Mouse (Mus musculus) heart, postnatal 0 days (tissue): Measurements from ENCODE around the gene Krt23.
A peak's percentile ranks its signal among the peaks of the same experiment; 100 is the strongest.

Experiments
- CTCF ChIP-seq: IDR thresholded peaks from 2 replicates; pipeline ENCODE4 v1.5.1; 2016; ENCODE audit warnings: antibody characterized with exemption, control low read depth, low read depth
- EP300 ChIP-seq: IDR thresholded peaks from 2 replicates; pipeline ENCODE4 v1.6.1; 2016; ENCODE audit warnings: antibody characterized with exemption, low read depth

DNA sequence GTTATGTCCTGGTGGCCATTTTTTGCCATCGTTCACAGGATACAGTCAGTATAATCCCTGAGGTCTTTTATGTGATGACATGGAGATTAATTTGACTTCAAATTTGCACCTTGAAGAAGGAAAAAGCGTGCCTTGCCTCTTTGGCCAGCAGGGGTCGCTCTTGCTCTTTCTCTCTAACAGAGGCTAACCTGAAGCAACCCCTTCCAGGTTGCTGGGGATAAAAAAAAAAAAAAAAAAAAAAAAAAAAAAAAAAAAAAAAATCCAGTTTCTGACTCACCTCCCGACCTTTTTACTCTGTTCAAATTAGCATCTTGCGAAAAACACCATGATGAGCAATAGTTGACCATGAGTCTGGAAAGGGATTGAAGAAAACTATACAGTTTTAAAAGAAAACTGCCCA is 28.1 kb downstream of the Krt23 start:
- peak; percentile 76 for TF ChIP-seq CTCF
- TF ChIP-seq EP300, result no peak
